Mouse (Mus musculus): ENCODE data around the gene S1pr4. TPM values are rescaled to one million over a fixed set of nuclear protein-coding genes. Genes with fewer than 3 reads are reported as not detected.

S1pr4 gene
- polyA plus RNA-seq, 1 experiment from 2014 or later = 0.69 TPM

DNA sequence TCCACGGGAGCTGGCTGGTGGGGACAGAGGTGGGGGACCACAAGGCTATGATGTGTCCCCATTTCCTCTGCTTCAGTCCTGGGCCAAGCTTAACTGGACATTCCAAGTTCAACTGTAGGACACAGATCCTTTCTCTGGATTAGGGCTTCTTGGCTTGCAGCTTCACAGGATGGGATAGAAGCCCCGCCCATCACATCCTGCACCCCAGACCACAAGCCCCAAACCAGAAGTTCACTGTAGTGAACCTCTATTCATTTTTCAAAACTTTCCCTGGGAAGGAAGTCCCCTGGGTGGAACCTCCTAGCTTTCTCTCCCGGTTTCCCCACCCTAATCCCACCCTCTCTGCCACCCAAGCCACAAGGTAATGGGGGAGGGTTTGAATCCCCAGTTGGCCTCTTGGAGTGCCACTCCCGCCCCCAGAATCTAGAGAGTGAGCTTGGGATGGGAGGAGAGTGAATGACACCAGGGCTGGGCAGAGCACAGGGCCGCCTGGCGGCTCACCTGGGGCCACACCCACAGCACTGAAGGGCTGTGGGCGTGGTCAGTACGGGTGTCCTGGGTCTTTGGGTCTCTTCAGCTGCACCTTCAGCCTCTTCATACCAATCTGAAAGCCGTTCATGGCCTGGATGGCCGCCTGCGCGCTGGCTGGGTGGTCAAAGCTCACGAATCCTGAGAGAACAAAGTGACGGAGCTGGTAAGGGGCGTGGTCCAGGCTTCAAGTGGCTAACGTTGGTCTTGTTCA lies 38.1 kb downstream of the S1pr4 start:
- Histone ChIP-seq H3K27ac (replicated peaks) (no peak overlapping the region), H3K4me3 (replicated peaks) (no peak overlapping the region), H3K4me2 (no peak overlapping the region), H3K36me3 (peaks cover 26% of the 10 kb centered on the region), H3K9ac (replicated peaks) (no peak overlapping the region), H3K9me3 (replicated peaks) (no peaks in the 10 kb centered on the region), H3K4me1 (peaks cover 14% of the 10 kb centered on the region), H3K27me3 (replicated peaks) (peaks cover 75% of the 10 kb centered on the region)
- WGBS = 9% methylated on average over 16 of the region's 16 CpGs
- ATAC-seq (ENCODE audit: low FRiP score) = no peak

DNA sequence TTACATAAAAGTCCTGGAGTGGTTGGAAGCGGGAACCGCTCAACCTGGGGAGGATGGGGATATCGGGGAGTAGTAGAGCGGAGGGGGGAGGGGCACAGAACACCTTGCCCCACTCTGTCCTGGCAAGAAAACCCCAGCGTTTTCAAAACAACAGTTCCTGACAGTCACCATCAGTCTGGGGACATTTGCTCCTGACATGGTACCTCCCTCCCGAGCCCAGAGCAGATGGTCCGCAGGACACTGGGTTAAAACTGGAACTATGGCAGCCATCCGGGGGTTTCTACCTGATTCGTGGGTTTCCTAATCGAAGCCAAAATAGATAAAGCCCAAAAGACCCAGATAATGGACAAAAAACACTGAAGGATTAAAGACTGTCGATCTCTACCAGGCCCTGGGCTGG lies 39.0 kb downstream of the S1pr4 start:
- 44% methylated on average over 11 of the region's 11 CpGs for WGBS
- Histone ChIP-seq H3K4me3 (replicated peaks) (no peak overlapping the region), H3K9ac (replicated peaks) (no peak overlapping the region), H3K27me3 (replicated peaks) (peaks cover 78% of the 10 kb centered on the region), H3K36me3 (peaks cover 17% of the 10 kb centered on the region), H3K4me2 (no peak overlapping the region), H3K27ac (replicated peaks) (no peak overlapping the region), H3K9me3 (replicated peaks) (no peaks in the 10 kb centered on the region), H3K4me1 (peaks cover 14% of the 10 kb centered on the region)
- no peak for ATAC-seq (ENCODE audit: low FRiP score)

DNA sequence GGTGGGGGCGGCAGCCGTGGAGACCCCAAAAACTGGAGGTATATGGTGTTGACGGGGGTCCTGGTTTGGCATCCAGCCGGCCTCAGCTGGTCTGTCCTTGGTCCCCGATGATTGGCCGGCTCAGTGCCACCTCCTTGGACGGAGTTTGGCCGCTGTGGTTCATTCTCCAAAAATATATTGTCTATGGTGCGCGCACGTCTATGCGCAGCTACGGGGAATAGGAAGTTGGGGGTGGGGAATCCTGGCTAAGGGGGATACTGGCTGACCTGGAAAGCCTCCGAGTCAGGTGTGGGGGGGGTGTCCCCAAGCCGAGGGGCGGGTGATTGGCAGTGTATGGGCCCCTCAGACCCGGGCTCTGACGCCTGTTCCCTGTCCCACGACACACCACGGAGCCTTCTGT lies 39.5 kb downstream of the S1pr4 start:
- no peak for ATAC-seq (ENCODE audit: low FRiP score)
- Histone ChIP-seq H3K4me3 (replicated peaks) (no peak overlapping the region), H3K27me3 (replicated peaks) (peaks cover 78% of the 10 kb centered on the region), H3K9ac (replicated peaks) (no peak overlapping the region), H3K4me2 (no peak overlapping the region), H3K36me3 (peaks cover 14% of the 10 kb centered on the region), H3K27ac (replicated peaks) (no peak overlapping the region), H3K9me3 (replicated peaks) (no peaks in the 10 kb centered on the region), H3K4me1 (peaks cover 14% of the 10 kb centered on the region)
- WGBS = 29% methylated on average over 20 of the region's 20 CpGs

DNA sequence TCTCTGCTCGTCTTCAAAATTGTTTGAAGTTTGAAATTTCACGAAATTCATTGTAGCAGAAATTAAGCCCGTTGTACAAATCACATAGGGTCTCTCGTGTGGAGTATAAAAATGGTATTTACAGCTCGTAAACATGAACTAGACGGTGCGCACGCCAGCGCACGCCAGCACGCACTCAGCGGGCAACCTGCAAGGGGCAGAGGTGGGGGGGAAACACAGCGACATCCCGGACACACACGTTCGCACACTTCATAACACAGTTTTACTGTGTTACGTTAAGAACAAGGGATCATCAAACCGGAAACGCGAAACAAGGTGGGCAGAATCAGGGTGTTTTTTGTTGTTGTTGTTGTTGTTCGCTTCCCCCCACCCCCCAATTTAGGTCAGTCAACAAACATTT lies 40.5 kb downstream of the S1pr4 start:
- no peak for ATAC-seq (ENCODE audit: low FRiP score)
- Histone ChIP-seq H3K9ac (replicated peaks) (no peak overlapping the region), H3K27me3 (replicated peaks) (peaks cover 78% of the 10 kb centered on the region), H3K4me3 (replicated peaks) (no peak overlapping the region), H3K9me3 (replicated peaks) (no peaks in the 10 kb centered on the region), H3K36me3 (peaks cover 12% of the 10 kb centered on the region), H3K27ac (replicated peaks) (no peak overlapping the region), H3K4me1 (peaks cover 4% of the 10 kb centered on the region), H3K4me2 (no peak overlapping the region)
- WGBS = 65% methylated on average over 21 of the region's 21 CpGs

- Histone ChIP-seq H3K36me3 (peaks cover 3% of the 10 kb centered on the region; the same call in 1 of the 2 replicates), H3K9me3 (replicated peaks) (no peaks in the 10 kb centered on the region), H3K4me3 (replicated peaks) (no peak overlapping the region), H3K4me2 (no peak overlapping the region), H3K27me3 (replicated peaks) (peaks cover 78% of the 10 kb centered on the region), H3K9ac (replicated peaks) (no peak overlapping the region), H3K27ac (replicated peaks) (no peak overlapping the region), H3K4me1 (no peaks in the 10 kb centered on the region)
- no peak for ATAC-seq (ENCODE audit: low FRiP score)
- 79% methylated on average over 6 of the region's 6 CpGs for WGBS
These were observed 41.7 kb downstream of the S1pr4 start for GRCm38 (mm10) chr10:81458267-81458666.

DNA sequence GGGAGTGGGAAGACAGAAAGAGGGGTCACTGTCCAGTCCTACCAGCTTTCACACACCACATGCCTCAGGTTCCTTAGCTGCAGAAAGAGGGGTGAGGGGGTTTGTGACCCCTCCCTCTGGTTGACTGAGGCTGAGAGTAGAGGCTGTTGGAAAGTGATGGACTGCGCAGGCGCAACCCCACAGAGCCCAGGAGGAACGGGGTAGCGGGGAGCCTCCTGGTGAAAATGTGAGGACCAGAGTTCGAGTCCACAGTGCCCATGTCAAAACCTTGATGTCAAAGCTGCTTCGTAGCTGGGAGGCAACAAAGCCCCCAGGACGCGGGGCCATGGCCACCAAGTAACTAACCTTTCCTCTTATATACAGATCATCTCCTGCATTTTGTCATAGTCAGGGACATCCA lies 42.3 kb downstream of the S1pr4 start:
- H3K4me3 ChIP-seq (replicated peaks) = no peak overlapping the region
- H3K36me3 ChIP-seq = peaks cover 3% of the 10 kb centered on the region; the same call in 1 of the 2 replicates
- H3K4me1 ChIP-seq = 0 out of 2 replicates have a peak, but pooled peaks cover 4% of the 10 kb centered on the region
- no peak overlapping the region for H3K4me2 ChIP-seq
- no peaks in the 10 kb centered on the region for H3K9me3 ChIP-seq (replicated peaks)
- H3K27ac ChIP-seq (replicated peaks) = no peak overlapping the region
- peaks cover 78% of the 10 kb centered on the region for H3K27me3 ChIP-seq (replicated peaks)
- H3K9ac ChIP-seq (replicated peaks) = no peak overlapping the region
- 88% methylated on average over 8 of the region's 8 CpGs for WGBS
- no peak for ATAC-seq (ENCODE audit: low FRiP score)

DNA sequence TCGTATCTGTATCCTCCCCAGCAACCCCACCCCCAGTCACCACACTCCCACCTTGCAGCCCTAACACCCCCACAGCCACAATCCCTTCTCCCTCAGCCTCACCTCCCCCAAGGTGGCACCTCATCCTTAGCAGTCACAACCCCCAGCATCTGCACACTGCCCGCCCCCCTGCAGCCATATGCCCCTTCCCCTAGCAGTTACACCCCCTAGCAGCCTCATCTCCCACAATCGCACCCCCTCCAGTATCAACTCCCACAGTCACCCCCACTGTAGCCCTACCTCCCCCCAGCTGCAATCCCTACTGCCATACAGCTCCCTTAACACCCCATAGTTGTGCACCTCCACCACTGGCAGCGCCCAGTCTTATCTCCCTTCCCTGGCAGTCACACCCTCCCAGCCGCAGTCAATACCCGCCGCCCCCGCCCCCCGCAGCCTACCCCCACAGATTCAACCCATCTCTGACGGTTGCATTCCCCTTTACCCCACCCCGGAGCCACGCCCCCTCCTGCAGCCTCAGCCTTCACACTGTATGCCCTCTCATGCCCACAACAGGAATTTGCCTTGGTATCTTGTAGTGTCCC lies 42.9 kb downstream of the S1pr4 start:
- ATAC-seq (ENCODE audit: low FRiP score) = no peak
- H3K4me3 ChIP-seq (replicated peaks) = no peak overlapping the region
- H3K27ac ChIP-seq (replicated peaks) = no peak overlapping the region
- WGBS = 57% methylated on average over 12 of the region's 12 CpGs
- H3K27me3 ChIP-seq (replicated peaks) = peaks cover 78% of the 10 kb centered on the region
- H3K9ac ChIP-seq (replicated peaks) = no peak overlapping the region
- peaks cover 3% of the 10 kb centered on the region; the same call in 1 of the 2 replicates for H3K36me3 ChIP-seq
- H3K4me1 ChIP-seq = peaks cover 8% of the 10 kb centered on the region; the same call in 1 of the 2 replicates
- no peak overlapping the region for H3K4me2 ChIP-seq
- H3K9me3 ChIP-seq (replicated peaks) = no peaks in the 10 kb centered on the region

DNA sequence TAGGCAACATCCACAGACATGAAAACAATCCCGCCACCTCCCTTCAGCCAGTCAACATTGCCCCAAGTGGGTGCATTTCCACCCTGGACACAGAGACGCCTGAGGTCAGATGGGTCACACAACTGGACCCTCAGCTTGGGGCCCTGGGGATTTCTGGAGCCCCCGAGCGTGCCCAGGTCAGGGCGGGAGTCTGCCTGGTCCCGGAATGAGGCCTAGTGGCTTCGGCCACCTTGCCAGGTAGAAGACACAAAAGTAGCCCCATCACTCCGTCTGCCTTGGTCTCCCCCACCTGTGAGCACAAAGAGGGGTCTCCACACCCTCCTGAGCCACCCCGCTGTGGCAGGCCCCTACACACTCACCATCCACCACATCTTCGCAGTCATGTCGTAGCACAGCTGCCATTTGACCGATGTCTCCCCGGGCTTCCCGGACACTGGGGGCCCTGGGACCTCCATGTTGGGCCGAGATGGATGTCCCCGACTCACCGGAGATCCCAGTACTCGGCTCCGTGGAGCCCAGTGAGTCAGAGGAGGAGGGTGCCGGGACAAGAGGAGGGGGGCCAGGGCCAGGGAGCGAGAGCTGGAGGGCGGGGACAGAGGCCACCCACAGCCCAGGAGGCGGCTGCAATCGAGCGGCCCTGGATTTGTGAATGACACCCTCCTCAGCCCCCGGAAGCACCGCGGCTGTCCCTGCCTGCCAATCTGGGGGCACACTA lies 44.6 kb downstream of the S1pr4 start, which contains the start of gene Nfic:
Nfic (minus strand) TSS at position 455 of the 715 bp plus-strand sequence.
- Histone ChIP-seq H3K27me3 (replicated peaks) (peaks cover 82% of the 10 kb centered on the region), H3K4me3 (replicated peaks) (no peak within 1 kb of the TSS), H3K4me1 (peaks cover 8% of the 10 kb centered on the region; the same call in 1 of the 2 replicates), H3K9me3 (replicated peaks) (no peaks in the 10 kb centered on the region), H3K36me3 (no peaks in the 10 kb centered on the region), H3K27ac (replicated peaks) (no peak within 1 kb of the TSS), H3K4me2 (no peak within 1 kb of the TSS), H3K9ac (replicated peaks) (no peak within 1 kb of the TSS)
- ATAC-seq (ENCODE audit: low FRiP score) = no peak
- 67% methylated on average over 28 of the region's 28 CpGs for WGBS

DNA sequence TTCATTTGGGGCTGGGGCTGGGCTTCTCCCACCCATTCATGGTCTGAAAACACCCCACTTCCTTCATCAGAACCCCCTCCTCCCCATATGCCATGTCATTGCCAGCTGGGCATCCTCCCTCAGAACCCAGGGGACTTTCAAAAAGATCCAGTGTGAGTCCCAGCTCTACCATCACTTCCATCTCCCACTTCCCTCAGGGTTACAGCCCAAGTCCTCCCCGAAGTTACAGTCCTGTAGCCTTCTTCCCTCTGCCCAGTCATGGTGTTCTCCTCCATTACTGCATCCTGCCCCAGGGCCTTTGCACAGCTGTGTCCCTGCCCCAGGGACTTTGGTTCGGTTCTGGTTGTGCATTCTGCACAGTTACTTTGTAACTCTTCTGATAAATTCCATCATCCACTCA lies 45.8 kb downstream of the S1pr4 start:
- H3K4me2 ChIP-seq = no peak overlapping the region
- WGBS = 84% methylated on average over 2 of the region's 2 CpGs
- no peak overlapping the region for H3K4me3 ChIP-seq (replicated peaks)
- ATAC-seq (ENCODE audit: low FRiP score) = no peak
- peaks cover 8% of the 10 kb centered on the region; the same call in 1 of the 2 replicates for H3K4me1 ChIP-seq
- no peak overlapping the region for H3K9ac ChIP-seq (replicated peaks)
- no peaks in the 10 kb centered on the region for H3K36me3 ChIP-seq
- no peak overlapping the region for H3K27ac ChIP-seq (replicated peaks)
- H3K27me3 ChIP-seq (replicated peaks) = peaks cover 76% of the 10 kb centered on the region
- H3K9me3 ChIP-seq (replicated peaks) = no peaks in the 10 kb centered on the region

GRCm38 (mm10) chr10:81452947-81453288 lies 47.0 kb downstream of the S1pr4 start:
- Histone ChIP-seq H3K27me3 (replicated peaks) (peaks cover 75% of the 10 kb centered on the region), H3K4me2 (no peak overlapping the region), H3K9ac (replicated peaks) (no peak overlapping the region), H3K4me1 (peaks cover 8% of the 10 kb centered on the region; the same call in 1 of the 2 replicates), H3K27ac (replicated peaks) (no peak overlapping the region), H3K36me3 (no peaks in the 10 kb centered on the region), H3K4me3 (replicated peaks) (no peak overlapping the region), H3K9me3 (replicated peaks) (no peaks in the 10 kb centered on the region)
- 5% methylated on average over 14 of the region's 14 CpGs for WGBS
- no peak for ATAC-seq (ENCODE audit: low FRiP score)

GRCm38 (mm10) chr10:81452237-81452946 lies 47.5 kb downstream of the S1pr4 start:
- no peaks in the 10 kb centered on the region for H3K9me3 ChIP-seq (replicated peaks)
- H3K27ac ChIP-seq (replicated peaks) = no peak overlapping the region
- no peak for ATAC-seq (ENCODE audit: low FRiP score)
- H3K4me3 ChIP-seq (replicated peaks) = 0 out of 2 replicates have a peak overlapping the region, but pooled peaks have one; percentile 4
- H3K27me3 ChIP-seq (replicated peaks) = peaks cover 70% of the 10 kb centered on the region
- H3K4me2 ChIP-seq = no peak overlapping the region; the same call in 1 of the 2 replicates
- H3K36me3 ChIP-seq = no peaks in the 10 kb centered on the region
- H3K4me1 ChIP-seq = peaks cover 8% of the 10 kb centered on the region; the same call in 1 of the 2 replicates
- H3K9ac ChIP-seq (replicated peaks) = no peak overlapping the region
- 9% methylated on average over 35 of the region's 36 CpGs for WGBS
